Mouse (Mus musculus): ENCODE measurements at regions not wholly inside any gene's neighbourhood (a gene's known extent, or its start where the extent isn't known, plus 50 kb on each side); places are given as distances from the start of the nearest gene placed in this dataset.
"Not testable (repeated sequence)": the region's sequence is repeated elsewhere in the genome, so short reads cannot be mapped to it uniquely, and the experiment has no call there.

GRCm38 (mm10) chr11:10276224-10276623 is 837.8 kb upstream of the Vwc2 start:
- peaks cover 16% of the 10 kb centered on the region for H3K27me3 ChIP-seq (replicated peaks)

GRCm38 (mm10) chr11:10283553-10283952 is 830.5 kb upstream of the Vwc2 start:
- H3K9me3 ChIP-seq: no peaks in the 10 kb centered on the region
- TF ChIP-seq FLI1 (IDR thresholded peaks at IDR 0.05; ENCODE audit: low read length) (no peak), GATA1 (IDR thresholded peaks at IDR 0.05; ENCODE audit: borderline replicate concordance, low read length) (no peak)
- no peaks in the 10 kb centered on the region for H3K36me3 ChIP-seq (replicated peaks; ENCODE audit: low read length)
- peaks cover 8% of the 10 kb centered on the region for H3K27me3 ChIP-seq (replicated peaks)
- H3K4me1 ChIP-seq: no peaks in the 10 kb centered on the region
- H3K4me3 ChIP-seq (replicated peaks): no peak overlapping the region

More at GRCm38 (mm10) chr11:10276224-10276623, 837.8 kb upstream of the Vwc2 start:
- H3K4me3 ChIP-seq (replicated peaks): peak overlapping the region; percentile 74
- peaks cover 20% of the 10 kb centered on the region for H3K4me1 ChIP-seq
- no peaks in the 10 kb centered on the region for H3K36me3 ChIP-seq (replicated peaks; ENCODE audit: low read length)
- no peaks in the 10 kb centered on the region for H3K9me3 ChIP-seq
- TF ChIP-seq GATA1 (IDR thresholded peaks at IDR 0.05; ENCODE audit: borderline replicate concordance, low read length): peak; percentile 80; the same call in 1 of the 3 replicates
- no peak; the same call in 1 of the 2 replicates for TF ChIP-seq FLI1 (IDR thresholded peaks at IDR 0.05; ENCODE audit: low read length)

- no peaks in the 10 kb centered on the region; the same call in 1 of the 2 replicates for H3K9me3 ChIP-seq
- H3K27me3 ChIP-seq (replicated peaks): peaks cover 2% of the 10 kb centered on the region
- H3K4me3 ChIP-seq (replicated peaks): no peak overlapping the region
- TF ChIP-seq GATA1 (IDR thresholded peaks at IDR 0.05; ENCODE audit: borderline replicate concordance, low read length): no peak
- TF ChIP-seq FLI1 (IDR thresholded peaks at IDR 0.05; ENCODE audit: low read length): no peak
- no peaks in the 10 kb centered on the region for H3K4me1 ChIP-seq
- no peaks in the 10 kb centered on the region for H3K36me3 ChIP-seq (replicated peaks; ENCODE audit: low read length)
These were observed 822.0 kb upstream of the Vwc2 start for GRCm38 (mm10) chr11:10291996-10292395.

GRCm38 (mm10) chr11:10309023-10309720 is 804.9 kb upstream of the Vwc2 start:
- TF ChIP-seq GATA1 (IDR thresholded peaks at IDR 0.05; ENCODE audit: borderline replicate concordance, low read length): no peak
- TF ChIP-seq FLI1 (IDR thresholded peaks at IDR 0.05; ENCODE audit: low read length): no peak
- no peak overlapping the region for H3K4me3 ChIP-seq (replicated peaks)
- H3K27me3 ChIP-seq (replicated peaks): no peaks in the 10 kb centered on the region
- no peaks in the 10 kb centered on the region for H3K36me3 ChIP-seq (replicated peaks; ENCODE audit: low read length)
- H3K9me3 ChIP-seq: no peaks in the 10 kb centered on the region
- no peaks in the 10 kb centered on the region for H3K4me1 ChIP-seq

GRCm38 (mm10) chr11:10317427-10317826 is 796.6 kb upstream of the Vwc2 start:
- no peaks in the 10 kb centered on the region for H3K36me3 ChIP-seq (replicated peaks; ENCODE audit: low read length)
- no peak overlapping the region for H3K4me3 ChIP-seq (replicated peaks)
- peaks cover 8% of the 10 kb centered on the region for H3K4me1 ChIP-seq
- TF ChIP-seq GATA1 (IDR thresholded peaks at IDR 0.05; ENCODE audit: borderline replicate concordance, low read length) (no peak), FLI1 (IDR thresholded peaks at IDR 0.05; ENCODE audit: low read length) (no peak)
- H3K27me3 ChIP-seq (replicated peaks): no peaks in the 10 kb centered on the region
- no peaks in the 10 kb centered on the region for H3K9me3 ChIP-seq

GRCm38 (mm10) chr11:10318048-10318759 is 795.8 kb upstream of the Vwc2 start:
- Histone ChIP-seq H3K27me3 (replicated peaks) (no peaks in the 10 kb centered on the region), H3K4me1 (peaks cover 8% of the 10 kb centered on the region), H3K36me3 (replicated peaks; ENCODE audit: low read length) (no peaks in the 10 kb centered on the region), H3K9me3 (no peaks in the 10 kb centered on the region), H3K4me3 (replicated peaks) (peak overlapping the region; percentile 18)
- TF ChIP-seq GATA1 (IDR thresholded peaks at IDR 0.05; ENCODE audit: borderline replicate concordance, low read length) (no peak), FLI1 (IDR thresholded peaks at IDR 0.05; ENCODE audit: low read length) (no peak)

GRCm38 (mm10) chr11:10330253-10330652 is 783.8 kb upstream of the Vwc2 start:
- not testable (repeated sequence) for H3K4me1 ChIP-seq; H3K27me3 ChIP-seq (replicated peaks); H3K9me3 ChIP-seq; H3K36me3 ChIP-seq (replicated peaks; ENCODE audit: low read length); H3K4me3 ChIP-seq (replicated peaks)

- Histone ChIP-seq H3K9me3 (no peaks in the 10 kb centered on the region), H3K4me3 (replicated peaks) (no peak overlapping the region), H3K4me1 (no peaks in the 10 kb centered on the region), H3K27me3 (replicated peaks) (no peaks in the 10 kb centered on the region), H3K36me3 (replicated peaks; ENCODE audit: low read length) (no peaks in the 10 kb centered on the region)
- no peak for TF ChIP-seq GATA1 (IDR thresholded peaks at IDR 0.05; ENCODE audit: borderline replicate concordance, low read length)
- no peak for TF ChIP-seq FLI1 (IDR thresholded peaks at IDR 0.05; ENCODE audit: low read length)
These were observed 776.2 kb upstream of the Vwc2 start for GRCm38 (mm10) chr11:10337781-10338180.

GRCm38 (mm10) chr11:10372340-10372739 is 741.7 kb upstream of the Vwc2 start:
- Histone ChIP-seq H3K36me3 (replicated peaks; ENCODE audit: low read length) (no peaks in the 10 kb centered on the region), H3K27me3 (replicated peaks) (no peaks in the 10 kb centered on the region), H3K4me1 (no peaks in the 10 kb centered on the region), H3K4me3 (replicated peaks) (no peak overlapping the region), H3K9me3 (0 out of 2 replicates have a peak, but pooled peaks cover 3% of the 10 kb centered on the region)
- no peak for TF ChIP-seq GATA1 (IDR thresholded peaks at IDR 0.05; ENCODE audit: borderline replicate concordance, low read length)
- no peak for TF ChIP-seq FLI1 (IDR thresholded peaks at IDR 0.05; ENCODE audit: low read length)
